Mouse (Mus musculus) forebrain, embryonic 10.5 days (tissue): ENCODE results near the gene Slc6a13. TPM values are rescaled to one million over a fixed set of nuclear protein-coding genes. Genes with fewer than 3 reads are reported as not detected.
A peak's percentile ranks its signal among the peaks of the same experiment; 100 is the strongest.

Experiments
- DNase-seq: peaks from one replicate; pipeline ENCODE4 v3.0.0-alpha.2; 2017; ENCODE audit warnings: low spot score; ENCODE audit errors: extremely low spot score
- H3K27ac ChIP-seq: fragments of 300-500 bp; sonication (generic); 2 replicates; pipeline ENCODE4 v1.5.1; 2016; ENCODE audit warnings: mild to moderate bottlenecking
- H3K27me3 ChIP-seq: fragments of 300-500 bp; sonication (generic); 2 replicates; pipeline ENCODE4 v1.6.1; 2016; ENCODE audit warnings: mild to moderate bottlenecking; ENCODE audit not compliant: poor library complexity, severe bottlenecking
- H3K36me3 ChIP-seq: fragments of 300-500 bp; sonication (generic); replicated peaks from 2 replicates; pipeline ENCODE4 v1.6.1; 2016; ENCODE audit warnings: mild to moderate bottlenecking, moderate library complexity
- H3K4me1 ChIP-seq: fragments of 300-500 bp; sonication (generic); 2 replicates; pipeline ENCODE4 v1.6.1; 2016
- H3K4me3 ChIP-seq: fragments of 300-500 bp; sonication (generic); 2 replicates; pipeline ENCODE4 v1.5.1; 2016; ENCODE audit warnings: mild to moderate bottlenecking, moderate library complexity
- H3K9me3 ChIP-seq: fragments of 300-500 bp; sonication (generic); 2 replicates; pipeline ENCODE4 v1.6.1; 2016; ENCODE audit warnings: mild to moderate bottlenecking, moderate library complexity
- WGBS: fragments of 180-500 bp; shearing (Covaris S2); methylation state at CpG from one replicate; pipeline ENCODE4 v1.1.7; 2016; 5-methylcytosine and 5-hydroxymethylcytosine counted together
- polyA plus RNA-seq: library from polyadenylated mRNA; unstranded; fragments of >200 nt; fragmentation: Nextera tagmentation; extraction: Ambion mirVana; gene quantifications from 2 replicates; pipeline ENCODE4 v1.2.1, GENCODE M21; 2016

Gene Slc6a13
- polyA plus RNA-seq, 1 experiment from 2014 or later: 2.4 TPM

GRCm38 (mm10) chr6:121335841-121336240 lies 35.8 kb downstream of the Slc6a13 start:
- Histone ChIP-seq H3K36me3 (no peaks in the 10 kb centered on the region), H3K27me3 (peaks cover 20% of the 10 kb centered on the region; the same call in 1 of the 2 replicates), H3K9me3 (no peaks in the 10 kb centered on the region), H3K4me3 (no peak overlapping the region), H3K4me1 (peaks cover 8% of the 10 kb centered on the region; the same call in 1 of the 2 replicates), H3K27ac (no peak overlapping the region)
- WGBS: 94% methylated on average over 9 of the region's 9 CpGs
- no peak for DNase-seq

- Histone ChIP-seq H3K4me3 (no peak overlapping the region), H3K27ac (no peak overlapping the region), H3K4me1 (peaks cover 8% of the 10 kb centered on the region; the same call in 1 of the 2 replicates), H3K27me3 (peaks cover 14% of the 10 kb centered on the region; the same call in 1 of the 2 replicates), H3K9me3 (no peaks in the 10 kb centered on the region), H3K36me3 (no peaks in the 10 kb centered on the region)
- WGBS: 82% methylated on average over 8 of the region's 8 CpGs
- DNase-seq: no peak
These were observed 36.5 kb downstream of the Slc6a13 start for GRCm38 (mm10) chr6:121336558-121336957.

GRCm38 (mm10) chr6:121337229-121337628 lies 37.2 kb downstream of the Slc6a13 start:
- no peaks in the 10 kb centered on the region for H3K9me3 ChIP-seq
- 90% methylated on average over 9 of the region's 9 CpGs for WGBS
- no peak overlapping the region for H3K4me3 ChIP-seq
- DNase-seq: no peak
- H3K27me3 ChIP-seq: peaks cover 16% of the 10 kb centered on the region; the same call in 1 of the 2 replicates
- H3K4me1 ChIP-seq: peaks cover 8% of the 10 kb centered on the region; the same call in 1 of the 2 replicates
- H3K27ac ChIP-seq: no peak overlapping the region
- H3K36me3 ChIP-seq: no peaks in the 10 kb centered on the region

GRCm38 (mm10) chr6:121337770-121338518 lies 37.9 kb downstream of the Slc6a13 start:
- no peaks in the 10 kb centered on the region for H3K9me3 ChIP-seq
- H3K27ac ChIP-seq: no peak overlapping the region
- H3K4me3 ChIP-seq: no peak overlapping the region
- H3K27me3 ChIP-seq: peaks cover 21% of the 10 kb centered on the region
- DNase-seq: peak; percentile 80
- peaks cover 10% of the 10 kb centered on the region; the same call in 1 of the 2 replicates for H3K4me1 ChIP-seq
- WGBS: 32% methylated on average over 3 of the region's 3 CpGs
- H3K36me3 ChIP-seq: no peaks in the 10 kb centered on the region

GRCm38 (mm10) chr6:121338519-121338896 lies 38.5 kb downstream of the Slc6a13 start:
- Histone ChIP-seq H3K27ac (no peak overlapping the region), H3K4me3 (no peak overlapping the region), H3K27me3 (peaks cover 26% of the 10 kb centered on the region), H3K9me3 (no peaks in the 10 kb centered on the region), H3K36me3 (no peaks in the 10 kb centered on the region), H3K4me1 (peaks cover 12% of the 10 kb centered on the region; the same call in 1 of the 2 replicates)
- 61% methylated on average over 4 of the region's 4 CpGs for WGBS
- no peak for DNase-seq

- peaks cover 28% of the 10 kb centered on the region for H3K4me1 ChIP-seq
- no peaks in the 10 kb centered on the region for H3K36me3 ChIP-seq
- no peak overlapping the region for H3K4me3 ChIP-seq
- H3K27ac ChIP-seq: no peak overlapping the region
- H3K9me3 ChIP-seq: no peaks in the 10 kb centered on the region
- WGBS: 86% methylated on average over 6 of the region's 6 CpGs
- no peak for DNase-seq
- H3K27me3 ChIP-seq: peaks cover 43% of the 10 kb centered on the region
These were observed 41.6 kb downstream of the Slc6a13 start for GRCm38 (mm10) chr6:121341650-121342049.

GRCm38 (mm10) chr6:121343026-121343770 lies 43.2 kb downstream of the Slc6a13 start, which contains the start of gene Slc6a12:
Gene Slc6a12, plus strand, starts transcription at chr6:121343076.
- Histone ChIP-seq H3K27ac (no peak within 1 kb of the TSS), H3K27me3 (peaks cover 49% of the 10 kb centered on the region), H3K36me3 (no peaks in the 10 kb centered on the region), H3K4me1 (peaks cover 29% of the 10 kb centered on the region), H3K9me3 (no peaks in the 10 kb centered on the region), H3K4me3 (no peak within 1 kb of the TSS)
- no peak for DNase-seq
- 79% methylated on average over 15 of the region's 15 CpGs for WGBS

GRCm38 (mm10) chr6:121343771-121344123 lies 43.7 kb downstream of the Slc6a13 start:
- H3K4me1 ChIP-seq: peaks cover 26% of the 10 kb centered on the region
- no peaks in the 10 kb centered on the region for H3K36me3 ChIP-seq
- 75% methylated on average over 6 of the region's 6 CpGs for WGBS
- no peaks in the 10 kb centered on the region for H3K9me3 ChIP-seq
- H3K4me3 ChIP-seq: no peak overlapping the region
- H3K27me3 ChIP-seq: peaks cover 49% of the 10 kb centered on the region
- no peak for DNase-seq
- H3K27ac ChIP-seq: no peak overlapping the region

GRCm38 (mm10) chr6:121344329-121344728 lies 44.3 kb downstream of the Slc6a13 start:
- WGBS: 82% methylated on average over 5 of the region's 5 CpGs
- Histone ChIP-seq H3K4me3 (no peak overlapping the region), H3K36me3 (no peaks in the 10 kb centered on the region), H3K9me3 (no peaks in the 10 kb centered on the region), H3K4me1 (peaks cover 26% of the 10 kb centered on the region), H3K27ac (no peak overlapping the region), H3K27me3 (peaks cover 49% of the 10 kb centered on the region)
- no peak for DNase-seq

GRCm38 (mm10) chr6:121346428-121346827 lies 46.4 kb downstream of the Slc6a13 start:
- Histone ChIP-seq H3K27ac (no peak overlapping the region), H3K27me3 (peaks cover 39% of the 10 kb centered on the region), H3K36me3 (no peaks in the 10 kb centered on the region), H3K4me1 (peaks cover 26% of the 10 kb centered on the region), H3K4me3 (no peak overlapping the region), H3K9me3 (no peaks in the 10 kb centered on the region)
- WGBS: 47% methylated on average over 8 of the region's 8 CpGs
- no peak for DNase-seq

- 30% methylated on average over 2 of the region's 2 CpGs for WGBS
- Histone ChIP-seq H3K27me3 (peaks cover 7% of the 10 kb centered on the region), H3K4me1 (peaks cover 15% of the 10 kb centered on the region), H3K36me3 (no peaks in the 10 kb centered on the region), H3K4me3 (no peak overlapping the region), H3K27ac (no peak overlapping the region), H3K9me3 (no peaks in the 10 kb centered on the region)
- DNase-seq: no peak
These were observed 52.2 kb downstream of the Slc6a13 start for GRCm38 (mm10) chr6:121352276-121352675.

- Histone ChIP-seq H3K27me3 (no peaks in the 10 kb centered on the region; the same call in 1 of the 2 replicates), H3K4me1 (peaks cover 15% of the 10 kb centered on the region), H3K4me3 (no peak overlapping the region), H3K36me3 (no peaks in the 10 kb centered on the region), H3K27ac (no peak overlapping the region), H3K9me3 (no peaks in the 10 kb centered on the region)
- DNase-seq: no peak
- WGBS: 92% methylated on average over 1 of the region's 1 CpGs
These were observed 56.0 kb downstream of the Slc6a13 start for GRCm38 (mm10) chr6:121356041-121356440.

GRCm38 (mm10) chr6:121357232-121357631 lies 57.2 kb downstream of the Slc6a13 start:
- WGBS: 88% methylated on average over 6 of the region's 6 CpGs
- Histone ChIP-seq H3K27me3 (no peaks in the 10 kb centered on the region; the same call in 1 of the 2 replicates), H3K4me3 (no peak overlapping the region), H3K27ac (no peak overlapping the region), H3K4me1 (peaks cover 7% of the 10 kb centered on the region), H3K9me3 (no peaks in the 10 kb centered on the region), H3K36me3 (no peaks in the 10 kb centered on the region)
- DNase-seq: no peak
